Mouse (Mus musculus): ENCODE results near the gene Psme3.
A peak's percentile ranks its signal among the peaks of the same experiment; 100 is the strongest.

DNA sequence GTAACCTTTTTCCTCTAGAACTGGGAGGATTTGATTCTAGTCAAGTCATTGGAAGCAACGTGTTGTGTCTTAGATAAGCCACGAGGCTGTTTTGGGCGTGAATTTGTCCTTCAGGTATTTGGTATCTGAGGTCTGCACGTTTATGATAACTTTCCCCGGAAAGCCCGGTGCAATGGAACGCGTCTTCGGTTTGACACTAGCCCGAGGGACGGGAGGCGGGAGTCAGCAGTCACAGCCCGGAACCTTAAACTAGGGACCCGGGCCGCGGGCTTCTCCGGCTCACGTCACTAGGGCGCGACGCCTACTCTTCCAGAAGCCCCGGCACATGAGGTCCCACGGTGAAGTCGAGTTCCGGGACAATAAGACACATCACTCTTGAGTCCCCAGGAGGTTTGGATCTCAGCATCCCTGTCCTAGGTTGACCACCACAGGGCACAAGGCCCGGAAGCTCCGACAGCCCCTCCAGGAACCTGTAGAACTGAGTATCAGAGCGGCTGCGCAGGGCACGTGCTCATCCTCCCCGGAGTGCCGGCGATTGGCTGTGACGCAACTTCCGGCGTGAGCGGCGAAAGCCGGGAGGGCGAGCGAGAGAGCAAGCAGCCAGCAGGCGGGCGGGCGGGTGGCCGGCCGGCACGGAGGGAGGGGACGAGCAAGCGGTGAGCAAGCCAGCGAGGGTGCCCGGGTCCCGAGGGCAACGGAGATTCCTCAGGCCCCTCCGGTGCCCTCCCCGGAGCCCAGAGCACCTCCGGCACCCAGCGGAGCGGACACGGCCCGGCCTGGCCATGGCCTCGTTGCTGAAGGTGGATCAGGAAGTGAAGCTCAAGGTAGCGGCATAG lies at the start of gene Psme3:
- TF ChIP-seq EP300 (IDR thresholded peaks at IDR 0.05; ENCODE audit: low read depth) (0 out of 2 replicates have a peak, but pooled peaks have one; percentile 24), CTCF (IDR thresholded peaks at IDR 0.05; ENCODE audit: low read depth) (no peak; the same call in 1 of the 2 replicates)
